In the genomic region with DNA sequence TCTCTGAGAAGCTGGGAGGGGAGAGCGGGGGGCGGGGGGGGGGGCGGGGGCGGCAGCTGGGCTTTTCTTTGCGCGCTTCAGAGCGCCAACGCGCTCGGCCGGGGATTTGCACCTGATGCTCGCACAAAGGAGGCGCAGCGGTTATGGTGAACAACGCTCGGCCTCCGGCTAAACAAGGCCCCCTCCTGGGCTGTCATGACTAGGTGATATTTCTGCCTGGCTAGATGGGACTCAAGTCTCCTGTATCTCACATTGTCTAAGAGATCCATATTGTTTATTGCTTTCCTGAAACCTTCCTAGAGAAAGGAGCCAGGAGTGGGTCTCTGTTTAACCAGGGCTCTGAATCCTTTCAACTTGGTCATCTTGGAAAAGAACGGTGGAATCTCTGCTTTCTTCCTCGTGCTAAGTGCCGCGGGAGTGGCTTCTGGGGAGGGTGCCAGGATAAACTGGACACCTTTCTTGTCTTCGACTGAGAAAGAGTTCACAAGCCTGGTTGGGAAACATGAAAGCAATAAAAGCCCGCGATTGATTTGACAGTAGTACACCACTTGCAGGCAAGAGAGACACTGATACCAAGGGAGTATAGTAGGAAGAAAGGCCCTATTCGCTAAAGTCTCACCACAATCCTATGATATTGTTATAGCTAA, we compare ENCODE assay signal across 8 mouse cellular contexts. TPM values are rescaled to one million over a fixed set of nuclear protein-coding genes. Genes with fewer than 3 reads are reported as not detected.
DNase-seq lines count a peak whose midpoint lies in the region; ATAC-seq and TF ChIP-seq lines count a peak whose summit lies in the region.

No protein-coding gene starts in this region.

- TF ChIP-seq RAD21 in CH12.LX (IDR thresholded peaks at IDR 0.05; ENCODE audit: low read depth, low read length): no peak; the same call in 1 of the 2 replicates

- 12% methylated on average over 22 of the region's 25 CpGs for WGBS in heart, adult 2 months
- WGBS in embryonic facial prominence, embryonic 14.5 days: 3% methylated on average over 21 of the region's 25 CpGs
- 6% methylated on average over 21 of the region's 25 CpGs for WGBS in limb, embryonic 10.5 days
- WGBS in neural tube, embryonic 14.5 days: 3% methylated on average over 22 of the region's 25 CpGs

- ATAC-seq in embryonic facial prominence, embryonic 14.5 days (ENCODE audit: low read depth): no peak
- ATAC-seq in neural tube, embryonic 14.5 days (ENCODE audit: low read depth): no peak

- in situ Hi-C loops in CH12.LX (cut with MboI; ENCODE audit: low pct_ligation_motif_present, low pct_unique_long_range_greater_than_20kb, low sequenced_read_pairs): no loop called here

- peak overlapping the region; percentile 20; the same call in 1 of the 2 replicates for H3K27ac ChIP-seq in heart, adult 2 months
- no peak overlapping the region for H3K27ac ChIP-seq in CH12.LX (ENCODE audit: insufficient read depth, low read depth)
- peak overlapping the region; percentile 89 for H3K27ac ChIP-seq in embryonic facial prominence, embryonic 14.5 days (replicated peaks; ENCODE audit: low read depth, low read length)
- H3K27ac ChIP-seq in limb, embryonic 10.5 days: peak overlapping the region; percentile 96
- H3K27ac ChIP-seq in neural tube, embryonic 14.5 days (ENCODE audit: low read depth, low read length): peak overlapping the region; percentile 95

- H3K27me3 ChIP-seq in heart, adult 2 months (ENCODE audit: control insufficient read depth, insufficient read depth, low read length): no peaks in the 10 kb centered on the region
- H3K27me3 ChIP-seq in CH12.LX (replicated peaks): no peaks in the 10 kb centered on the region
- H3K27me3 ChIP-seq in embryonic facial prominence, embryonic 14.5 days (replicated peaks; ENCODE audit: control insufficient read depth, insufficient read depth, low read length): no peaks in the 10 kb centered on the region
- H3K27me3 ChIP-seq in limb, embryonic 10.5 days (ENCODE audit: low read depth, poor library complexity, severe bottlenecking): no peaks in the 10 kb centered on the region
- no peaks in the 10 kb centered on the region for H3K27me3 ChIP-seq in neural tube, embryonic 14.5 days (ENCODE audit: control insufficient read depth, insufficient read depth, low read length)

- TF ChIP-seq EP300 in heart, adult 2 months (IDR thresholded peaks at IDR 0.05; ENCODE audit: insufficient read depth, low read depth, low read length): no peak
- TF ChIP-seq EP300 in CH12.LX (IDR thresholded peaks at IDR 0.05; ENCODE audit: low read length): no peak

- no peak for TF ChIP-seq CTCF in heart, adult 2 months (IDR thresholded peaks at IDR 0.05)
- TF ChIP-seq CTCF in CH12.LX (conservative IDR thresholded peaks at IDR 0.05 in 1 of 2, IDR thresholded peaks at IDR 0.05 in 1 of 2; ENCODE audit: low read depth in 2 of 2, low read length in 2 of 2): no peak; a peak in 1 of 4 replicates

- peak overlapping the region; percentile 23; the same call in 1 of the 2 replicates for H3K4me2 ChIP-seq in CH12.LX (ENCODE audit: insufficient read depth, low read depth, poor library complexity, severe bottlenecking)
- peak overlapping the region; percentile 77 for H3K4me2 ChIP-seq in embryonic facial prominence, embryonic 14.5 days (ENCODE audit: low read depth, low read length)
- H3K4me2 ChIP-seq in neural tube, embryonic 14.5 days (ENCODE audit: low read depth, low read length): peak overlapping the region; percentile 91

- H3K9me3 ChIP-seq in CH12.LX (replicated peaks; ENCODE audit: low read length): peaks cover 10% of the 10 kb centered on the region
- H3K9me3 ChIP-seq in embryonic facial prominence, embryonic 14.5 days (ENCODE audit: control insufficient read depth, low read length): no peaks in the 10 kb centered on the region
- H3K9me3 ChIP-seq in limb, embryonic 10.5 days (replicated peaks): no peaks in the 10 kb centered on the region
- H3K9me3 ChIP-seq in neural tube, embryonic 14.5 days (ENCODE audit: control insufficient read depth, low read length): no peaks in the 10 kb centered on the region

- intact Hi-C loops in heart, adult 2 months (cut with DNase I): loop anchor here (5.0 kb wide), 1 partner anchor 60 kb away; a partner anchor contains a TSS
- intact Hi-C loops in gastrocnemius, postnatal 36 days (cut with DNase I): loop anchor here (5.0 kb wide), 1 partner anchor 60 kb away; a partner anchor contains a TSS

- no peak for TF ChIP-seq POLR2A in heart, adult 2 months (IDR thresholded peaks at IDR 0.05; ENCODE audit: insufficient read depth, low read depth, low read length)
- TF ChIP-seq POLR2A in CH12.LX (IDR thresholded peaks at IDR 0.05; ENCODE audit: low read depth, low read length): no peak

- no peak overlapping the region for H3K9ac ChIP-seq in heart, adult 2 months (ENCODE audit: low read depth, low read length)
- no peak overlapping the region for H3K9ac ChIP-seq in CH12.LX (ENCODE audit: insufficient read depth, low read depth)
- H3K9ac ChIP-seq in embryonic facial prominence, embryonic 14.5 days (ENCODE audit: low read depth, low read length): peak overlapping the region; percentile 72
- H3K9ac ChIP-seq in neural tube, embryonic 14.5 days (replicated peaks; ENCODE audit: low read depth, low read length): peak overlapping the region; percentile 71

- peak overlapping the region; percentile 66 for H3K4me3 ChIP-seq in heart, adult 2 months
- H3K4me3 ChIP-seq in CH12.LX (replicated peaks in 1 of 3; ENCODE audit: low read depth in 2 of 3, low read length in 2 of 3, poor library complexity in 1 of 3): peak overlapping the region in 1 of 3 experiments; percentile 56
- H3K4me3 ChIP-seq in embryonic facial prominence, embryonic 14.5 days (ENCODE audit: low read depth, low read length): peak overlapping the region; percentile 75
- H3K4me3 ChIP-seq in limb, embryonic 10.5 days: peak overlapping the region; percentile 83
- peak overlapping the region; percentile 82 for H3K4me3 ChIP-seq in neural tube, embryonic 14.5 days (ENCODE audit: low read depth, low read length)

- dilution Hi-C loops in CH12.LX (cut with MboI; ENCODE audit: extremely low pct_ligation_motif_present, extremely low pct_unique_long_range_greater_than_20kb, low sequenced_read_pairs): no loop called here

- H3K36me3 ChIP-seq in heart, adult 2 months (ENCODE audit: control insufficient read depth, insufficient read depth, low read length): no peaks in the 10 kb centered on the region
- no peaks in the 10 kb centered on the region for H3K36me3 ChIP-seq in CH12.LX (replicated peaks in 1 of 2; ENCODE audit: control insufficient read depth in 1 of 2, insufficient read depth in 1 of 2, low read length in 1 of 2)
- H3K36me3 ChIP-seq in embryonic facial prominence, embryonic 14.5 days (ENCODE audit: control insufficient read depth, insufficient read depth, low read length): no peaks in the 10 kb centered on the region
- H3K36me3 ChIP-seq in limb, embryonic 10.5 days: peaks cover 27% of the 10 kb centered on the region
- no peaks in the 10 kb centered on the region for H3K36me3 ChIP-seq in neural tube, embryonic 14.5 days (ENCODE audit: control insufficient read depth, insufficient read depth, low read length)

- H3K79me2 ChIP-seq in heart, adult 2 months (replicated peaks; ENCODE audit: control insufficient read depth, insufficient read depth, low read length): no peaks in the 10 kb centered on the region
- H3K79me2 ChIP-seq in CH12.LX (replicated peaks; ENCODE audit: control insufficient read depth, extremely low read depth, insufficient read depth, poor library complexity, severe bottlenecking): no peaks in the 10 kb centered on the region

- no peaks in the 10 kb centered on the region; the same call in 1 of the 2 replicates for H3K4me1 ChIP-seq in heart, adult 2 months (ENCODE audit: control insufficient read depth, insufficient read depth, low read length)
- H3K4me1 ChIP-seq in CH12.LX (ENCODE audit: control insufficient read depth in 1 of 2, insufficient read depth in 2 of 2): no peaks in the 10 kb centered on the region
- peaks cover 25% of the 10 kb centered on the region for H3K4me1 ChIP-seq in embryonic facial prominence, embryonic 14.5 days (ENCODE audit: control insufficient read depth, insufficient read depth, low read length)
- peaks cover 37% of the 10 kb centered on the region for H3K4me1 ChIP-seq in limb, embryonic 10.5 days
- peaks cover 35% of the 10 kb centered on the region for H3K4me1 ChIP-seq in neural tube, embryonic 14.5 days (ENCODE audit: control insufficient read depth, insufficient read depth, low read length)

- no peak for DNase-seq in heart, adult 2 months
- no peak for DNase-seq in heart, adult 8-10 months (ENCODE audit: low spot score)
- no peak for DNase-seq in CH12.LX (ENCODE audit: extremely low read depth)
- DNase-seq in embryonic facial prominence, embryonic 14.5 days (ENCODE audit: low spot score): peak; percentile 29
- peak; percentile 41 for DNase-seq in limb, embryonic 10.5 days (ENCODE audit: low spot score)
- DNase-seq in urinary bladder, postnatal 4 days (ENCODE audit: low spot score in 2 of 2): no peak
- no peak for DNase-seq in gastrocnemius, postnatal 36 days

TF ChIP-seq in CH12.LX, 34 proteins besides CTCF, POLR2A, EP300 and RAD21:
- TF ChIP-seq USF1 (IDR thresholded peaks at IDR 0.05; ENCODE audit: low read depth, low read length): no peak
- TF ChIP-seq MAX (IDR thresholded peaks at IDR 0.05; ENCODE audit: low read length): 0 out of 2 replicates have a peak, but pooled peaks have one; percentile 21
- no peak for TF ChIP-seq CHD1 (IDR thresholded peaks at IDR 0.05; ENCODE audit: low read depth, low read length)
- no peak for TF ChIP-seq ZC3H11A (IDR thresholded peaks at IDR 0.05; ENCODE audit: low read depth, low read length)
- TF ChIP-seq HCFC1 (IDR thresholded peaks at IDR 0.05; ENCODE audit: low read depth, low read length): no peak

RNA-seq across cellular contexts. Expression of a gene that starts 0.6 kb away (rescaled TPM):
- total RNA-seq in heart, adult 2 months (2021): 1 to 10 TPM; 5.3 to 6.3 TPM
- polyA plus RNA-seq in heart, adult 2 months (2012; rRNA removed): 13.3 and 15.5 TPM in 2 replicates
- 1 to 10 TPM; 4.6 to 6.0 (median 5.1) TPM for total RNA-seq in heart, adult 8-10 months (2022)
- total RNA-seq in CH12.LX (2012; rRNA removed): 5.9 and 8.1 TPM in 2 replicates
- total RNA-seq in CH12.LX (2014; rRNA removed): 1.00 and 1.7 TPM in 2 replicates
- polyA plus RNA-seq in CH12.LX (2012; ENCODE audit: insufficient read length, low read depth): 1.7 and 1.8 TPM in 2 replicates
- 23.4 and 28.4 TPM in 2 replicates for polyA plus RNA-seq in embryonic facial prominence, embryonic 14.5 days (2014; fragmentation: Nextera tagmentation; extraction: Ambion mirVana)
- polyA plus RNA-seq in limb, embryonic 10.5 days (2016; fragmentation: Nextera tagmentation; extraction: Ambion mirVana): 158 TPM in 2 replicates
- 48.5 and 55.3 TPM in 2 replicates for polyA plus RNA-seq in neural tube, embryonic 14.5 days (2014; fragmentation: Nextera tagmentation; extraction: Ambion mirVana)
- 1 to 10 TPM; 2.2 to 2.4 TPM for total RNA-seq in gastrocnemius, postnatal 36 days (2021)

Comparison
In these comparisons a context has a peak if more than half of its experiments do, and no peak if none do; other contexts are left out.
1. DNase-seq: peak in embryonic facial prominence, embryonic 14.5 days (single experiment) and limb, embryonic 10.5 days (single experiment); none in heart, adult 2 months (0 of 2), heart, adult 8-10 months (single experiment), CH12.LX (single experiment), urinary bladder, postnatal 4 days (0 of 2) and gastrocnemius, postnatal 36 days (0 of 2).
2. H3K9ac ChIP-seq: peak in embryonic facial prominence, embryonic 14.5 days (single experiment) and neural tube, embryonic 14.5 days (single experiment); none in heart, adult 2 months (single experiment) and CH12.LX (single experiment).
3. H3K4me2 ChIP-seq: peak in every context shown above with its lines; median percentile 91 in neural tube, embryonic 14.5 days; 77 in embryonic facial prominence, embryonic 14.5 days; 23 in CH12.LX.